Mouse (Mus musculus): ENCODE results near the gene Scfd2. TPM values are rescaled to one million over a fixed set of nuclear protein-coding genes. Genes with fewer than 3 reads are reported as not detected.

Gene Scfd2
- polyA plus RNA-seq, 1 experiment from 2014 or later: 17.7 TPM

DNA sequence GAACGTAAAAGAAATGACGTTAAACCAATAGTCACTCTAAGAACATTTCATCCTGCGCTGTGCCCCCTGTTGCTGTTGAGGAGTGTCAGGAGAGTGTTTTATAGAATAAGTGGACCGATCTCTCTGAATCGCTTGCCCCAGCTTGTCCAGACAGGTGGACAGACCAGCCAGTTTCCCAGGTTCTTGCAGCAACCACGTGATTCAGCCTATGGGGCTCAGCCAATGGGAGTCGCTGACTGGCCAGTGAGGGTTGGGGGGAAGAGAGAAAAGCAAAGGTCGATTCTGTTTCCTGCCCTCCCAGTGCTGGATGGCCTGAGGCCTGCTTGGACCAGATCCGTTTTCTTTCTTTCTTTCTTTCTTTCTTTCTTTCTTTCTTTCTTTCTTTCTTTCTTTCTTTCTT is 359.8 kb downstream of the Scfd2 start:
- Histone ChIP-seq H3K4me1 (ENCODE audit: control insufficient read depth, insufficient read depth, low read length) (peaks cover 28% of the 10 kb centered on the region), H3K27ac (ENCODE audit: low read length) (no peak overlapping the region), H3K9me3 (ENCODE audit: control insufficient read depth, low read length) (no peaks in the 10 kb centered on the region), H3K4me2 (ENCODE audit: low read depth, low read length) (no peak overlapping the region), H3K36me3 (ENCODE audit: control insufficient read depth, insufficient read depth, low read length) (no peaks in the 10 kb centered on the region), H3K27me3 (replicated peaks; ENCODE audit: control insufficient read depth, insufficient read depth, low read length) (no peaks in the 10 kb centered on the region), H3K9ac (ENCODE audit: low read depth, low read length) (no peak overlapping the region), H3K4me3 (ENCODE audit: low read length) (no peak overlapping the region)
- ATAC-seq: peak; percentile 50; the same call in 1 of the 2 replicates
- WGBS: 67% methylated on average over 9 of the region's 9 CpGs

DNA sequence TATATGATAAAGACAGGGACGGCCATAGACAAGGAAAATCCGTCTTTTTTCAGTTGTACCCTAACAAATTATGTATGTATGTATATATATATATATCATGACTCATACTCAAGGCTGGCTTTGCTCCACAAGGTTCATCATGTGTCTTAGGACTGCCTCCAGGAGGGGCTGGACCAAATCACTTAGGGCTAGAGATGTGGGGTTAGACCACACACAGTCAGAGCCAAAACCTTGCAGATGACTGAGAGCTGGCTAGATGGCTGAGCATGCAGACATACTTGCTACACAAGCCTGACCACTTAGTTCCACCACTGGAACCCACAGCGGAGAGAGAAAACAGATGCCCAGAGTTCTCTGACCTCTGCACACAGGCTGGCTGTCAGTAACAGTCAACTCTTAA is 363.5 kb downstream of the Scfd2 start:
- H3K27ac ChIP-seq (ENCODE audit: low read length): no peak overlapping the region
- H3K4me1 ChIP-seq (ENCODE audit: control insufficient read depth, insufficient read depth, low read length): peaks cover 19% of the 10 kb centered on the region
- WGBS: 59% methylated on average over 3 of the region's 3 CpGs
- no peak overlapping the region for H3K4me3 ChIP-seq (ENCODE audit: low read length)
- no peak overlapping the region for H3K9ac ChIP-seq (ENCODE audit: low read depth, low read length)
- ATAC-seq: peak; percentile 54; the same call in 1 of the 2 replicates
- no peaks in the 10 kb centered on the region for H3K36me3 ChIP-seq (ENCODE audit: control insufficient read depth, insufficient read depth, low read length)
- no peak overlapping the region for H3K4me2 ChIP-seq (ENCODE audit: low read depth, low read length)
- no peaks in the 10 kb centered on the region for H3K27me3 ChIP-seq (replicated peaks; ENCODE audit: control insufficient read depth, insufficient read depth, low read length)
- no peaks in the 10 kb centered on the region for H3K9me3 ChIP-seq (ENCODE audit: control insufficient read depth, low read length)

DNA sequence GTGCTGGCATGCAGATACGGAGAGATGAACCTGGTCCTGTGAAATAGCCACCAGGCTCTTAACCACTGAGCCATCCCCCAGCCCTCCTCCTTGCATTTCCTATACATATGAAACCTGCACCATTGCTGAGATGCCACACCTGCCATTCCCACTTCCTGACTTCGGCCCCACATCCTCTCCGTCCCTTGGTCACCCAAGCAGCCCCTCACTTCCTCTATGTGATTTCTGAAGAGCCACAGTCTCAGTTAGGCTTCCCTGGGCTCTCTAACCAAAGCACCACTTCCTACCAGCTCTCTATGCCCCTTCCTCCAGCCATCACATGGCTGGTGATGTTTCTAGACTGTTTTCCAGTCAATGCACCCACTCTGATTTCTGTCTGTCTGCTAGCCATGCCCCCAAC is 364.9 kb downstream of the Scfd2 start:
- no peak overlapping the region for H3K4me2 ChIP-seq (ENCODE audit: low read depth, low read length)
- H3K4me3 ChIP-seq (ENCODE audit: low read length): no peak overlapping the region
- H3K9me3 ChIP-seq (ENCODE audit: control insufficient read depth, low read length): no peaks in the 10 kb centered on the region
- no peaks in the 10 kb centered on the region for H3K27me3 ChIP-seq (replicated peaks; ENCODE audit: control insufficient read depth, insufficient read depth, low read length)
- H3K4me1 ChIP-seq (ENCODE audit: control insufficient read depth, insufficient read depth, low read length): peaks cover 22% of the 10 kb centered on the region
- H3K36me3 ChIP-seq (ENCODE audit: control insufficient read depth, insufficient read depth, low read length): no peaks in the 10 kb centered on the region
- no peak overlapping the region for H3K27ac ChIP-seq (ENCODE audit: low read length)
- ATAC-seq: no peak
- no peak overlapping the region for H3K9ac ChIP-seq (ENCODE audit: low read depth, low read length)
- 87% methylated on average over 3 of the region's 3 CpGs for WGBS

DNA sequence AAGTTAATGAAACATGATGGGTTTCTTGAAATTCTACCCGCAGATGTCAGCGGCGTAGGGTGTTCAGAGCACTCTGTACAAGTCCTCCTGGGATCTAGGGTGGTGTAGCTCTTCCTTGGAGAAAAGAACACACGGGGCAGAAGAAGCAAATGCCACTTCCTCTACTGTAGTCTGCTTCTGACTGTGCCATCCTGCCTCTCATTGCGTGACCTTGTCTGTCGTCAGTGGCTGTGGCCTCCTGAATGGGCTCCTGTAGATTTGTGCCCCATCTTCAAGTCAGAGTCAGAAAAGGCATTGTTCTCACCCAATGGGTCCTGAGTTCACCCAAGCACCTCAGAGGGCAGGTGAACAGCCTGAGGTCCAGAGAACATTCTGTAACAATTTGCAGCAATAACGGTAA is 367.0 kb downstream of the Scfd2 start:
- H3K4me2 ChIP-seq (ENCODE audit: low read depth, low read length): no peak overlapping the region
- no peaks in the 10 kb centered on the region for H3K9me3 ChIP-seq (ENCODE audit: control insufficient read depth, low read length)
- no peak overlapping the region for H3K4me3 ChIP-seq (ENCODE audit: low read length)
- no peak overlapping the region for H3K27ac ChIP-seq (ENCODE audit: low read length)
- ATAC-seq: no peak
- H3K9ac ChIP-seq (ENCODE audit: low read depth, low read length): no peak overlapping the region
- H3K36me3 ChIP-seq (ENCODE audit: control insufficient read depth, insufficient read depth, low read length): no peaks in the 10 kb centered on the region
- no peaks in the 10 kb centered on the region for H3K27me3 ChIP-seq (replicated peaks; ENCODE audit: control insufficient read depth, insufficient read depth, low read length)
- peaks cover 37% of the 10 kb centered on the region for H3K4me1 ChIP-seq (ENCODE audit: control insufficient read depth, insufficient read depth, low read length)
- 89% methylated on average over 7 of the region's 7 CpGs for whole genome bisulfite sequencing

DNA sequence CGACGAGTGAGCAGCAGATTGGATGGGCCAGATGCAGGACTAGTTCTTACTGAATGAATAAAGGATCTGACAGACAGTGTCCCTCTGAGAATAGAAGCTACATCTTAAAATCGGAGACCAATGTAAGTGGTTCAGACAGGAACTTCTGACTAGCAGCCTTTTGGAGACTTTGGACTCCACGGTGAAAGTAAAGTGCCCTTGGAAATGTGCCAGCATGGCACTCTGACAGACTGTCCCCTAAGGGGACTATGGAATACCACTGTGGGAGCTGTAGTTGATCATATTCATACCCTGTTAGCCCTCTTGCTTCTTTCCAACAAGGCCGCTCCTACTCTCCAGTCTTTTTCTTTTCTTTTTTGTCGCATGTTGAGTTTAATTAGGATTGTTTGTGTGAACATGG is 368.4 kb downstream of the Scfd2 start:
- Histone ChIP-seq H3K36me3 (ENCODE audit: control insufficient read depth, insufficient read depth, low read length) (no peaks in the 10 kb centered on the region), H3K4me1 (ENCODE audit: control insufficient read depth, insufficient read depth, low read length) (peaks cover 36% of the 10 kb centered on the region), H3K9ac (ENCODE audit: low read depth, low read length) (no peak overlapping the region), H3K4me2 (ENCODE audit: low read depth, low read length) (no peak overlapping the region), H3K27me3 (replicated peaks; ENCODE audit: control insufficient read depth, insufficient read depth, low read length) (no peaks in the 10 kb centered on the region), H3K4me3 (ENCODE audit: low read length) (no peak overlapping the region), H3K9me3 (ENCODE audit: control insufficient read depth, low read length) (no peaks in the 10 kb centered on the region), H3K27ac (ENCODE audit: low read length) (no peak overlapping the region)
- WGBS: 80% methylated on average over 6 of the region's 6 CpGs
- no peak for ATAC-seq

DNA sequence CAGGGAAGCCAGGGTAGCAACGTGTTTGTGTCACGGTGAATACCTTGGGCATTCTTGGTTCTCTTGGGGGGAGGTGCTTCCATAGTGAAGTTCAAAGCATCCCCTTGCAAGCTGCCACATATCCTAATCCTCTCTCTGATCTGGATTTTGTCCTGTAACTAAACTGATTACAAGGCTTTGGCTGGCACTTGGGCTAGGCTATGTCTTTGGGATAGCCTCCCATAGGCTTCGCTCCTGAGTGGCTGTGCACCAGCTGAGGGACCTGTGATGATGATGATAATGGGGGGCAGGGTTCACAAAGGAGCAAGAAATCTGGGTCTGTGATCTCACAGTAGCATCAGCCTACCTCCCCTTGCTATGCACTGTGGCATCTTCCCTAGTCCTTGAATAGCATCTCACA is 369.5 kb downstream of the Scfd2 start:
- no peak overlapping the region for H3K4me3 ChIP-seq (ENCODE audit: low read length)
- H3K9ac ChIP-seq (ENCODE audit: low read depth, low read length): 0 out of 2 replicates have a peak overlapping the region, but pooled peaks have one; percentile 35
- H3K36me3 ChIP-seq (ENCODE audit: control insufficient read depth, insufficient read depth, low read length): no peaks in the 10 kb centered on the region
- H3K9me3 ChIP-seq (ENCODE audit: control insufficient read depth, low read length): no peaks in the 10 kb centered on the region
- H3K4me1 ChIP-seq (ENCODE audit: control insufficient read depth, insufficient read depth, low read length): peaks cover 32% of the 10 kb centered on the region
- no peaks in the 10 kb centered on the region for H3K27me3 ChIP-seq (replicated peaks; ENCODE audit: control insufficient read depth, insufficient read depth, low read length)
- peak overlapping the region; percentile 56 for H3K27ac ChIP-seq (ENCODE audit: low read length)
- WGBS: 56% methylated on average over 3 of the region's 3 CpGs
- ATAC-seq: no peak
- H3K4me2 ChIP-seq (ENCODE audit: low read depth, low read length): peak overlapping the region; percentile 33; the same call in 1 of the 2 replicates

DNA sequence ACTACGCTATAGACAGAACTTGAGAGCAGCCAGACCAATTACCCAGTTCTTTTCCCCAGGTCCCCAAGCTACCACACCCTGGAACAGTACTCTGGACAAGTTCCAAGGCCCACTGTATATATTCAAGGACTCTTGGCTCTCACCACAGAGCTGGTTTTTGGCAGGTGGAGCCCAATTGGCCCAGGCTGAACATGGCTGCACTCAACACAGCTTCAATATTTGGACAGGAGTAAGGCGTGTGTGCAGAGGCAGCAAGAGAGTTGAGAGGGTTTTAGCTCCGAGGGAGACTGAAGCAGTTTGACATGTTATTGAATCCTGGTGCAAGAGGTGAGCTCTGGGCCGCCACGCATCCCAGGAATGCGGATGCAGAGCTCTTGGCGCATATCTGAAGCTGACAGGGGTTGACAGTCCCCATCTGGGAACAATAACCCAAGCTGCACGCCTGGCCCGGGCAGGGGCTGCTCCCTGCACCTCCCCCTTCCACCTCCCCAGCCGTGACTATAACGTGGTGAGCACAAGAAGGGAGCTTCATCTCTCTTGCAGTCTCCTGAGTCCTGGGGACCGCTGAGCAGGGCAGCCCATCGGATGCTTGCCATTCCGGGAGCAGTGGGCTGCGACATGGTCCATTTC is 370.1 kb downstream of the Scfd2 start:
- Histone ChIP-seq H3K9me3 (ENCODE audit: control insufficient read depth, low read length) (no peaks in the 10 kb centered on the region), H3K4me1 (ENCODE audit: control insufficient read depth, insufficient read depth, low read length) (peaks cover 32% of the 10 kb centered on the region), H3K27ac (ENCODE audit: low read length) (peak overlapping the region; percentile 56), H3K4me2 (ENCODE audit: low read depth, low read length) (peak overlapping the region; percentile 33), H3K36me3 (ENCODE audit: control insufficient read depth, insufficient read depth, low read length) (no peaks in the 10 kb centered on the region), H3K27me3 (replicated peaks; ENCODE audit: control insufficient read depth, insufficient read depth, low read length) (no peaks in the 10 kb centered on the region), H3K9ac (ENCODE audit: low read depth, low read length) (0 out of 2 replicates have a peak overlapping the region, but pooled peaks have one; percentile 35), H3K4me3 (ENCODE audit: low read length) (no peak overlapping the region)
- WGBS: 12% methylated on average over 15 of the region's 15 CpGs
- peak; percentile 71 for ATAC-seq

DNA sequence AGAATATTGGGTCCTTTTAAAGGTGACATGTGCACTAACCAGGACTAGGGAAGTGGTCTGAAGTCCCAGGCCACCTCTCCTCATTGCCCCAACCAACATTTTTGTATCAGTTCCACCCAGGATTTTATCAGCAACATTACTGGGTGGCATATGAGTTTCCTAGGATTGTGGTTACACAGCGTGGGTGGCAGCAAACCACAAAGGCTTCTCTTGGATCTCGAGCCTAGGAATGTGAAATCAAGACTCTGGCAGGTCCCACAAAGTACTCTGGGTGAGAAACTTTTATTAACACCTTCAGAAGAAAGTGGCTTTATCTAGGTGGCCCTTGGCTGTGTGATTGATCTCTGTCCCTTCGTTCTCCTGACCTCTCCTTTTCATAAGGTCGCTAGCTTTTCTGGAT is 371.2 kb downstream of the Scfd2 start:
- Histone ChIP-seq H3K4me1 (ENCODE audit: control insufficient read depth, insufficient read depth, low read length) (peaks cover 32% of the 10 kb centered on the region), H3K4me2 (ENCODE audit: low read depth, low read length) (no peak overlapping the region), H3K36me3 (ENCODE audit: control insufficient read depth, insufficient read depth, low read length) (no peaks in the 10 kb centered on the region), H3K27ac (ENCODE audit: low read length) (no peak overlapping the region), H3K4me3 (ENCODE audit: low read length) (no peak overlapping the region), H3K27me3 (replicated peaks; ENCODE audit: control insufficient read depth, insufficient read depth, low read length) (no peaks in the 10 kb centered on the region), H3K9me3 (ENCODE audit: control insufficient read depth, low read length) (no peaks in the 10 kb centered on the region), H3K9ac (ENCODE audit: low read depth, low read length) (no peak overlapping the region)
- no peak for ATAC-seq
- 71% methylated on average over 4 of the region's 4 CpGs for WGBS

DNA sequence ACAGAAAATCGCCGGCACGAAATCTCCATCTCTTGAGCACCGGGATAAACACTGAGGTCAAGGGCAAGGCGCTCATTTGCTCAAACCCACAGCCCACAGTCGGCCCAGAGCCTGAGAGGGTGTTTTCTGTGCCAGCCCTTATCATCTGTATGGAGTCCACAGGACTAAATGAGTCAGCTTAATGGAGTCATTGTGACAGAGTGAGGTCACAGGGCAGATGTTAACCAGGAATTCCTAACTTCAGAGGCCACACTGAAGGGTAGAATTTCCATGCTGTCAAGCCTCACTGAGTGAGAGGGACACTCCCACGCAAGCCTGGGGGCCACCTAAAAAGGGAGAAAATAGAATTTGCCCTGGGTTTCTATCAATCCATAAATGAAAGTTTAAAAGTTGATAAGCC is 371.7 kb downstream of the Scfd2 start:
- WGBS: 36% methylated on average over 7 of the region's 7 CpGs
- peak; percentile 78 for ATAC-seq
- no peak overlapping the region for H3K27ac ChIP-seq (ENCODE audit: low read length)

More for the DNA sequence above, 371.7 kb downstream of the Scfd2 start:
- no peak overlapping the region for H3K4me2 ChIP-seq (ENCODE audit: low read depth, low read length)
- H3K36me3 ChIP-seq (ENCODE audit: control insufficient read depth, insufficient read depth, low read length): no peaks in the 10 kb centered on the region
- H3K9me3 ChIP-seq (ENCODE audit: control insufficient read depth, low read length): no peaks in the 10 kb centered on the region
- peaks cover 32% of the 10 kb centered on the region for H3K4me1 ChIP-seq (ENCODE audit: control insufficient read depth, insufficient read depth, low read length)
- no peaks in the 10 kb centered on the region for H3K27me3 ChIP-seq (replicated peaks; ENCODE audit: control insufficient read depth, insufficient read depth, low read length)
- H3K4me3 ChIP-seq (ENCODE audit: low read length): no peak overlapping the region
- no peak overlapping the region for H3K9ac ChIP-seq (ENCODE audit: low read depth, low read length)

Data from intestine, embryonic 16.5 days (tissue).